Mouse (Mus musculus) MEL (cell line): ENCODE results near the gene Glt28d2. TPM values are rescaled to one million over a fixed set of nuclear protein-coding genes. Genes with fewer than 3 reads are reported as not detected.

ENCODE experiments used
- DNase-seq: peaks from one replicate; pipeline ENCODE4 v3.0.0; 2011; ENCODE audit warnings: low read depth, low spot score
- H3K27ac ChIP-seq: 2 replicates; pipeline ENCODE4 v1.5.1; 2012; ENCODE audit warnings: low read depth, mild to moderate bottlenecking, control low read depth, low read length, moderate library complexity; ENCODE audit not compliant: control insufficient read depth
- H3K27me3 ChIP-seq, 2 experiments: fragments of 150-350 bp in 1 of 2; sonication (generic) in 1 of 2; 2 replicates each; pipeline ENCODE4 v1.6.1; 2012; ENCODE audit warnings: low read length in 2 of 2, mild to moderate bottlenecking in 2 of 2, improper control_type of control experiment in 1 of 2, moderate library complexity in 1 of 2; ENCODE audit not compliant: insufficient read depth in 2 of 2, control insufficient read depth in 1 of 2
- H3K36me3 ChIP-seq, 2 experiments: 2 replicates each; pipeline ENCODE4 v1.6.1; 2012 to 2014; ENCODE audit warnings: low read length in 2 of 2, improper control_type of control experiment in 1 of 2, inconsistent platforms in 1 of 2, mild to moderate bottlenecking in 1 of 2; ENCODE audit not compliant: insufficient read depth in 2 of 2, control insufficient read depth in 1 of 2
- H3K4me1 ChIP-seq, 2 experiments: fragments of 150-350 bp in 1 of 2; sonication (generic) in 1 of 2; 2 replicates each; pipeline ENCODE4 v1.6.1; 2012; ENCODE audit warnings: low read length in 2 of 2, improper control_type of control experiment in 1 of 2, mild to moderate bottlenecking in 1 of 2; ENCODE audit not compliant: insufficient read depth in 2 of 2, control insufficient read depth in 1 of 2
- H3K4me3 ChIP-seq, 2 experiments: fragments of 150-350 bp in 1 of 2; sonication (generic) in 1 of 2; 2 replicates each; pipeline ENCODE4 v1.5.1; 2012; ENCODE audit warnings: low read depth in 2 of 2, low read length in 2 of 2, mild to moderate bottlenecking in 2 of 2, moderate library complexity in 2 of 2, control low read depth in 1 of 2, improper control_type of control experiment in 1 of 2; ENCODE audit not compliant: control insufficient read depth in 1 of 2, insufficient read depth in 1 of 2
- H3K79me2 ChIP-seq: 2 replicates; pipeline ENCODE4 v1.6.1; 2012; ENCODE audit warnings: mild to moderate bottlenecking, low read length, moderate library complexity; ENCODE audit not compliant: control insufficient read depth, poor library complexity, insufficient read depth
- H3K9ac ChIP-seq: 2 replicates; pipeline ENCODE4 v1.6.1; 2012; ENCODE audit warnings: low read depth, mild to moderate bottlenecking, control low read depth, low read length, moderate library complexity; ENCODE audit not compliant: control insufficient read depth, poor library complexity, severe bottlenecking
- H3K9me3 ChIP-seq: fragments of 150-350 bp; sonication (generic); replicated peaks from 2 replicates; pipeline ENCODE4 v1.6.1; 2012; ENCODE audit warnings: mild to moderate bottlenecking, low read length, improper control_type of control experiment, moderate library complexity; ENCODE audit not compliant: insufficient read depth
- BHLHE40 ChIP-seq: IDR thresholded peaks from 2 replicates; pipeline ENCODE4 v1.6.1; 2012; ENCODE audit warnings: low read depth, mild to moderate bottlenecking, inconsistent platforms, low read length, improper control_type of control experiment, borderline replicate concordance
- CHD1 ChIP-seq: IDR thresholded peaks from 2 replicates; pipeline ENCODE4 v1.6.1; 2012; ENCODE audit warnings: low read depth, mild to moderate bottlenecking, inconsistent platforms, low read length, improper control_type of control experiment
- CHD2 ChIP-seq: IDR thresholded peaks from 2 replicates; pipeline ENCODE4 v1.6.1; 2011; ENCODE audit warnings: low read length, improper control_type of control experiment
- CTCF ChIP-seq, 3 experiments: IDR thresholded peaks in 2 of 3; conservative IDR thresholded peaks in 1 of 3; 2 replicates each; pipeline ENCODE4 v1.5.1; 2011 to 2012; ENCODE audit warnings: low read length in 3 of 3, low read depth in 2 of 3, mild to moderate bottlenecking in 2 of 3, improper control_type of control experiment in 1 of 3, inconsistent platforms in 1 of 3, mixed read lengths in 1 of 3, moderate library complexity in 1 of 3; ENCODE audit not compliant: control insufficient read depth in 1 of 3, insufficient read depth in 1 of 3, poor library complexity in 1 of 3, severe bottlenecking in 1 of 3
- E2F4 ChIP-seq: IDR thresholded peaks from 2 replicates; pipeline ENCODE4 v1.6.1; 2011; ENCODE audit warnings: low read depth, low read length, improper control_type of control experiment, borderline replicate concordance
- EP300 ChIP-seq, 2 experiments: IDR thresholded peaks; 2 replicates each; pipeline ENCODE4 v1.6.1; 2011; ENCODE audit warnings: improper control_type of control experiment in 2 of 2, low read length in 2 of 2, low read depth in 1 of 2, mild to moderate bottlenecking in 1 of 2
- ETS1 ChIP-seq: IDR thresholded peaks from 2 replicates; pipeline ENCODE4 v1.6.1; 2012; ENCODE audit warnings: low read depth, mild to moderate bottlenecking, inconsistent platforms, low read length, improper control_type of control experiment, moderate library complexity
- GABPA ChIP-seq: IDR thresholded peaks from 2 replicates; pipeline ENCODE4 v1.6.1; 2012; ENCODE audit warnings: low read depth, mild to moderate bottlenecking, inconsistent platforms, low read length, improper control_type of control experiment, moderate library complexity
- MAFK ChIP-seq: IDR thresholded peaks from 2 replicates; pipeline ENCODE4 v1.6.1; 2011; ENCODE audit warnings: low read depth, mild to moderate bottlenecking, low read length, improper control_type of control experiment, borderline replicate concordance
- MAZ ChIP-seq: IDR thresholded peaks from 2 replicates; pipeline ENCODE4 v1.6.1; 2012; ENCODE audit warnings: low read depth, mild to moderate bottlenecking, inconsistent platforms, low read length, improper control_type of control experiment
- MXI1 ChIP-seq: IDR thresholded peaks from 2 replicates; pipeline ENCODE4 v1.6.1; 2011; ENCODE audit warnings: mild to moderate bottlenecking, low read depth, low read length, improper control_type of control experiment
- MYB ChIP-seq: IDR thresholded peaks from 2 replicates; pipeline ENCODE4 v1.6.1; 2011; ENCODE audit warnings: mild to moderate bottlenecking, low read depth, low read length, improper control_type of control experiment
- MYC ChIP-seq: IDR thresholded peaks from 2 replicates; pipeline ENCODE4 v1.6.1; 2011; ENCODE audit warnings: low read depth, mild to moderate bottlenecking, low read length, improper control_type of control experiment, moderate library complexity
- POLR2A ChIP-seq, 2 experiments: IDR thresholded peaks; 2 replicates each; pipeline ENCODE4 v1.6.1; 2011 to 2012; ENCODE audit warnings: low read length in 2 of 2, mild to moderate bottlenecking in 2 of 2, control low read depth in 1 of 2, improper control_type of control experiment in 1 of 2, low read depth in 1 of 2, moderate library complexity in 1 of 2; ENCODE audit not compliant: control insufficient read depth in 1 of 2, insufficient read depth in 1 of 2, poor library complexity in 1 of 2
- POLR2AphosphoS5 ChIP-seq: IDR thresholded peaks from 2 replicates; pipeline ENCODE4 v1.6.1; 2012; ENCODE audit warnings: low read depth, borderline replicate concordance, mild to moderate bottlenecking, inconsistent platforms, low read length, moderate library complexity, mixed read lengths
- RAD21 ChIP-seq: IDR thresholded peaks from 2 replicates; pipeline ENCODE4 v1.6.1; 2011; ENCODE audit warnings: mild to moderate bottlenecking, low read depth, low read length, improper control_type of control experiment
- SIN3A ChIP-seq: IDR thresholded peaks from 2 replicates; pipeline ENCODE4 v1.6.1; 2012; ENCODE audit warnings: low read length, improper control_type of control experiment, inconsistent platforms
- TCF12 ChIP-seq: IDR thresholded peaks from 2 replicates; pipeline ENCODE4 v1.6.1; 2014; ENCODE audit warnings: low read depth, mild to moderate bottlenecking, inconsistent platforms, low read length, improper control_type of control experiment, moderate library complexity
- UBTF ChIP-seq: IDR thresholded peaks from 2 replicates; pipeline ENCODE4 v1.6.1; 2012; ENCODE audit warnings: low read depth, mild to moderate bottlenecking, inconsistent platforms, low read length, improper control_type of control experiment, moderate library complexity, borderline replicate concordance; ENCODE audit not compliant: insufficient read depth
- polyA plus RNA-seq, 2 experiments: library from polyadenylated mRNA; stranded (reverse) in 1 of 2; unstranded in 1 of 2; fragments of >175 nt in 1 of 2; fragments of >200 nt in 1 of 2; gene quantifications; 2 replicates each; pipeline versions ENCODE4 v1.2.1 to v1.2.4; 2012; ENCODE audit warnings: low replicate concordance in 2 of 2, low read depth in 1 of 2; ENCODE audit not compliant: insufficient read length in 2 of 2, insufficient read depth in 1 of 2, missing spikeins in 1 of 2
- total RNA-seq: library from RNA; depleted of rRNA; stranded (reverse); fragments of 300-350 nt; gene quantifications from 2 replicates; pipeline ENCODE4 v1.2.3, GENCODE M21; 2012

Glt28d2 gene
- total and polyA plus RNA-seq, 3 experiments: not detected

GRCm38 (mm10) chr3:85846316-85846715 is 41.0 kb downstream of the Glt28d2 start:
- no peak for DNase-seq

GRCm38 (mm10) chr3:85845341-85845740 is 42.0 kb downstream of the Glt28d2 start:
- TF ChIP-seq BHLHE40: no peak
- Histone ChIP-seq H3K27me3 (no peaks in the 10 kb centered on the region; a peak in 1 of 4 replicates), H3K4me3 (no peak overlapping the region), H3K36me3 (no peaks in the 10 kb centered on the region), H3K9me3 (no peaks in the 10 kb centered on the region), H3K9ac (no peak overlapping the region), H3K79me2 (no peaks in the 10 kb centered on the region), H3K4me1 (no peaks in the 10 kb centered on the region), H3K27ac (no peak overlapping the region)
- no peak for DNase-seq

More at GRCm38 (mm10) chr3:85846316-85846715, 41.0 kb downstream of the Glt28d2 start:
- H3K27me3 ChIP-seq: no peaks in the 10 kb centered on the region; a peak in 1 of 4 replicates
- H3K4me1 ChIP-seq: no peaks in the 10 kb centered on the region
- no peak overlapping the region for H3K9ac ChIP-seq
- H3K4me3 ChIP-seq: no peak overlapping the region
- H3K27ac ChIP-seq: no peak overlapping the region
- H3K79me2 ChIP-seq: no peaks in the 10 kb centered on the region
- no peaks in the 10 kb centered on the region for H3K36me3 ChIP-seq
- no peaks in the 10 kb centered on the region for H3K9me3 ChIP-seq
- TF ChIP-seq POLR2A (IDR thresholded peaks at IDR 0.05; ENCODE audit: control insufficient read depth in 1 of 2, insufficient read depth in 1 of 2, low read depth in 1 of 2, low read length in 2 of 2, poor library complexity in 1 of 2) (no peak), CTCF (IDR thresholded peaks at IDR 0.05 in 2 of 3, conservative IDR thresholded peaks at IDR 0.05 in 1 of 3; ENCODE audit: control insufficient read depth in 1 of 3, insufficient read depth in 1 of 3, low read depth in 2 of 3, low read length in 3 of 3, poor library complexity in 1 of 3, severe bottlenecking in 1 of 3) (no peak), POLR2AphosphoS5 (no peak), UBTF (no peak), MYC (no peak), EP300 (IDR thresholded peaks at IDR 0.05; ENCODE audit: low read depth in 1 of 2, low read length in 2 of 2) (no peak), SIN3A (no peak), MYB (no peak), CHD1 (no peak), ETS1 (no peak), TCF12 (no peak), RAD21 (no peak), MAFK (no peak), CHD2 (no peak), GABPA (no peak), MXI1 (no peak), E2F4 (no peak), MAZ (no peak)
